Mouse (Mus musculus) activated CD4-positive, CD25-positive, alpha-beta regulatory T cell (primary cell): ENCODE measurements around the gene Pde1a. TPM values are rescaled to one million over a fixed set of nuclear protein-coding genes. Genes with fewer than 3 reads are reported as not detected.

ENCODE experiments used
- polyA plus RNA-seq, 2 experiments: library from polyadenylated mRNA; unstranded; fragments of 100-300 nt; shearing (Covaris generic); gene quantifications; one replicate each; pipeline ENCODE4 v1.2.1; 2017

Gene Pde1a
- polyA plus RNA-seq = under 1 TPM in 1 of 2 experiments, not detected in 1; 0.10 TPM

DNA sequence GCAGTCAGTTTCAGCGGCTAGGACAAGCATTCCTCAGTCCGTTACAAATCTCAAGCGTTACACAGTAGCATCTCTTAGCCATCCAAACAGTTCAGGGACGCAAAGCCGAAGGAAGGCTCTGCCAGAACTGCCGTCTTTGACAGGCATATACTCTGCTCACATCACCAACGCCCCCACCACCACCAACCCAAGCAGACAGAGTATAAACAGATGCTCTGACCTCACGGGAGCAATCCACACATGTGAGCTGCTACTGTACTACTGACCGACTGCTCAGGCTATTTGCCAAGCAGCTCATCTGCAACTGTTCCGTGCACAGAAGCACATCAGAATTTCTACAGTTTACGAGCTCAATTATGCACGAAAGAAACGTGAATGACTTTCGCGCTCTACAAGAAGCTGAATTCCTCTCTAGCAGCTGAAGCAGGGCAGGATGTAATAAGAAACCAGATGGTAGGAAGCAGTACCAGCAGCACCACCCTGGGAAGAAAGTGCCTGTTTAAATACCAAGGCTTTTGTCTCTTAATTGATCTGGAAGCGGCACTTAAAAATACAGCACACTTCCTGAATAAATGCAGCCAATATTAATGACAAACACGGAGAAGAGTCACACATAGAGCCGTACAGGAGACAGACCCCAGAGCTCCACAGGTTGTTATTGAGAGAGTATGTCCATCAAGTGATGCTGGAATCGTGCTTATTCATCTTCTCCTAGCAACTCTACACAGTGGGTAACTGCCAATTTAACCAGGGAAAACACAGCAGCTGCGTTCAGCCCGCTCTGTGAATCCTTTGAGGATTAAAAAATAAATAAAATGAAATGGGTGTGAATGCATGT is at the start of gene Pde1a:
Gene Pde1a, minus strand, starts transcription at position 598 of the 838 bp plus-strand sequence.

Other genes starting within 250 kb of the Pde1a start
- gene Prdx6b, start 163.0 kb upstream of the Pde1a start, polyA plus RNA-seq = not detected
- 10 to 100 TPM; 39.2 to 50.9 TPM for gene Dnajc10, start 186.0 kb upstream of the Pde1a start, polyA plus RNA-seq